Mouse (Mus musculus) embryonic facial prominence, embryonic 10.5 days (tissue): ENCODE measurements around the gene 1500009L16Rik. TPM values are rescaled to one million over a fixed set of nuclear protein-coding genes. Genes with fewer than 3 reads are reported as not detected.
A peak's percentile ranks its signal among the peaks of the same experiment; 100 is the strongest.

Source experiments
- DNase-seq: peaks from one replicate; pipeline ENCODE4 v3.0.0-alpha.2; 2017; ENCODE audit warnings: low spot score
- H3K27ac ChIP-seq: fragments of 300-500 bp; sonication (generic); replicated peaks from 2 replicates; pipeline ENCODE4 v1.5.1; 2016; ENCODE audit warnings: mild to moderate bottlenecking
- H3K27me3 ChIP-seq: fragments of 300-500 bp; sonication (generic); replicated peaks from 2 replicates; pipeline ENCODE4 v1.6.1; 2016; ENCODE audit warnings: low read depth, mild to moderate bottlenecking; ENCODE audit not compliant: poor library complexity, severe bottlenecking
- H3K36me3 ChIP-seq: fragments of 300-500 bp; sonication (generic); replicated peaks from 2 replicates; pipeline ENCODE4 v1.6.1; 2016; ENCODE audit warnings: mild to moderate bottlenecking, moderate library complexity
- H3K4me1 ChIP-seq: fragments of 300-500 bp; sonication (generic); 2 replicates; pipeline ENCODE4 v1.6.1; 2016
- H3K4me3 ChIP-seq: fragments of 300-500 bp; sonication (generic); 2 replicates; pipeline ENCODE4 v1.5.1; 2016; ENCODE audit warnings: mild to moderate bottlenecking, moderate library complexity
- H3K9me3 ChIP-seq: fragments of 300-500 bp; sonication (generic); 2 replicates; pipeline ENCODE4 v1.6.1; 2016; ENCODE audit warnings: mild to moderate bottlenecking
- WGBS: fragments of 180-500 bp; shearing (Covaris S2); methylation state at CpG from one replicate; pipeline ENCODE4 v1.1.7; 2016; 5-methylcytosine and 5-hydroxymethylcytosine counted together
- polyA plus RNA-seq: library from polyadenylated mRNA; unstranded; fragments of >200 nt; fragmentation: Nextera tagmentation; extraction: Ambion mirVana; gene quantifications from 2 replicates; pipeline ENCODE4 v1.2.1, GENCODE M21; 2016

1500009L16Rik gene
- polyA plus RNA-seq, 1 experiment from 2014 or later, result 44.6 TPM

DNA sequence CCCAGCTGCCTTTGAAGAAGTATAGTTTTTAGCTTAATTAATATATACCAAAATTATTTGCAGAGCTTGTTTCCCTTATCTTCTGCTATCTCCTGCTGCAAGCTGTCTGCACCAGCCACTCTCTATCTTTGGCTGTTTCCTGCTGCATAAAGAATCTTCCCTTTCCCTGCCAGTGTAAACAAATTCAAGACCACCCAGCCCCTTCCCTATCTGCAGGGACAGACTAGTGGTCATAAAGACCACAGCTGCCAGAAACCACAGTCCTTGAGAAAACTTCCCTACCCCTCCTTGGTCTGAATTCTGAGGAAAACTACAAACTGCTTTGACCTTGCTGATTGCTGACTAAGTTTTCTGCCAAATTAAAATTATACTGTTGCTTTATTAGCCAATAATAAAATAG, 44.2 kb downstream of the 1500009L16Rik start:
- no peaks in the 10 kb centered on the region for H3K27me3 ChIP-seq
- H3K27ac ChIP-seq, result no peak overlapping the region
- peaks cover 18% of the 10 kb centered on the region for H3K36me3 ChIP-seq
- H3K9me3 ChIP-seq, result no peaks in the 10 kb centered on the region
- no peak for DNase-seq
- H3K4me1 ChIP-seq, result no peaks in the 10 kb centered on the region
- H3K4me3 ChIP-seq, result no peak overlapping the region

DNA sequence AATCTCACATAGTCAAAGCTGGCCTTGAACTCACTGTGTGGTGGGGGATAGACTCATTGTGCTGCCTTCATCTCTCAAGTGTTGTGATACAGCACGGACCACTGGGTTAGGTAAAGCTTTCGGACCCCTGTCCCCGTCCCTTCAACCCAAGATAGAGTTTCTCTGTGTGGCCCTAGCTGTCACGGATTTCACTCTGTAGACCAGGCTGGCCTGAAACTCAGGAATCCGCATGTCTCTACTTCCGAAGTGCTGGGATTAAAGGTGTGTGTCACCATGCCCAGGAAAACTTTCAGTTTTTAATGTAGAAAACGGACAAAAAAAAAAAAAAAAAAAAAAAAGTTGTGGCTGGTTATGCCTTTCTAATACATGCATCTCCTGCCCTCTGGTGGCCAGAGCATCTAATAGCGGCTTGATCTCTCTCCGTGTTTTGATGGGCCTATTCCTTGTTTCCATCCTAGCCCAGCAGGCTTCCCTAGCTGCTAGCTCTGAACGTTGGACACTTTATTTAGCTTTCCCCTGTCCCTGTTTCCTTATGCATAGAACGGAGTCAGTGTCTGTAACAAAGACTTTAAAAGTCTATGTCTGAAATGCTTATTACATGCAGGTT, 53.7 kb downstream of the 1500009L16Rik start:
- H3K27me3 ChIP-seq, result no peaks in the 10 kb centered on the region
- DNase-seq, result peak; percentile 70
- H3K9me3 ChIP-seq, result peaks cover 14% of the 10 kb centered on the region
- WGBS, result 48% methylated on average over 11 of the region's 11 CpGs
- H3K27ac ChIP-seq, result no peak overlapping the region
- H3K36me3 ChIP-seq, result no peaks in the 10 kb centered on the region
- no peaks in the 10 kb centered on the region for H3K4me1 ChIP-seq
- H3K4me3 ChIP-seq, result no peak overlapping the region

DNA sequence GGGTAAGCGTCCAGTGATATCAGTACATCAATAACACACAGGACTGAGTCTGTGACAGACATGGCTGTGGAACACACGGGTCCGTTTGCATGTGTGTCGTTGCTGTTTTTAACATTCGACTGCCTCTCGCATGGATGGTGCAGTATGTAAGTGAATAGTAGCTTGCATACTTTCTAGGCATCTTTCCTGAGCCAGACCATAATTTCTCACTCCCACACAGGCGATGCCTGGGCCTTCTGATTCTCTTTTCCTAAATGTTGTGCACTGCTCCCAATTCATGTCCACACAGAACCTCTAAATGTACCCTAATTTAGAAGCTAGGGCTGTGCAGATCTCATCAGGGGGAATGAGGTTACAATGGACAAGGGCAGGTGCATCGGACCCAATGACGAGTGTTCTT, 54.6 kb downstream of the 1500009L16Rik start:
- no peaks in the 10 kb centered on the region for H3K27me3 ChIP-seq
- 87% methylated on average over 9 of the region's 9 CpGs for WGBS
- H3K36me3 ChIP-seq, result no peaks in the 10 kb centered on the region
- H3K9me3 ChIP-seq, result peaks cover 14% of the 10 kb centered on the region
- no peaks in the 10 kb centered on the region for H3K4me1 ChIP-seq
- H3K4me3 ChIP-seq, result no peak overlapping the region
- no peak for DNase-seq
- no peak overlapping the region for H3K27ac ChIP-seq

DNA sequence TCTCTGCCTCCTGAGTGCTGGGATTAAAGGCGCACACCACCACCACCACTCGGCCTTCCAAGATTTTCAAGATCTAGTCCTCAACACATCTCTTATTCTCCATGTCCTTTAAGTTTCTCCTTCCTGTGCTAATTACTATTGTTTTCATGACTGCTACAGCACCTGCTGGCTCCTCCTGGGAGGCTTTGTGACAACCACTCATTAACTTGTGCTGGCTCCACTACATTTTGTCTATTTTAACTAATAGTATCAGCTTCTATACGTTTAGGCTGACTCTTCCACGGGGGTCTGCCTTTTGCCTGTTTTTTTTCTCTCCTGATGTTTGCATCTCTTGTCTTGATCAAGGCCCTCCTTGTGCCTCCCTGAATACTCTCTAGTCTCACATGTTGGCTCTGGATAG, 59.2 kb downstream of the 1500009L16Rik start:
- Histone ChIP-seq H3K4me3 (no peak overlapping the region), H3K27ac (no peak overlapping the region), H3K9me3 (peaks cover 14% of the 10 kb centered on the region), H3K36me3 (no peaks in the 10 kb centered on the region), H3K27me3 (no peaks in the 10 kb centered on the region), H3K4me1 (peaks cover 2% of the 10 kb centered on the region; the same call in 1 of the 2 replicates)
- 91% methylated on average over 4 of the region's 4 CpGs for WGBS
- no peak for DNase-seq

DNA sequence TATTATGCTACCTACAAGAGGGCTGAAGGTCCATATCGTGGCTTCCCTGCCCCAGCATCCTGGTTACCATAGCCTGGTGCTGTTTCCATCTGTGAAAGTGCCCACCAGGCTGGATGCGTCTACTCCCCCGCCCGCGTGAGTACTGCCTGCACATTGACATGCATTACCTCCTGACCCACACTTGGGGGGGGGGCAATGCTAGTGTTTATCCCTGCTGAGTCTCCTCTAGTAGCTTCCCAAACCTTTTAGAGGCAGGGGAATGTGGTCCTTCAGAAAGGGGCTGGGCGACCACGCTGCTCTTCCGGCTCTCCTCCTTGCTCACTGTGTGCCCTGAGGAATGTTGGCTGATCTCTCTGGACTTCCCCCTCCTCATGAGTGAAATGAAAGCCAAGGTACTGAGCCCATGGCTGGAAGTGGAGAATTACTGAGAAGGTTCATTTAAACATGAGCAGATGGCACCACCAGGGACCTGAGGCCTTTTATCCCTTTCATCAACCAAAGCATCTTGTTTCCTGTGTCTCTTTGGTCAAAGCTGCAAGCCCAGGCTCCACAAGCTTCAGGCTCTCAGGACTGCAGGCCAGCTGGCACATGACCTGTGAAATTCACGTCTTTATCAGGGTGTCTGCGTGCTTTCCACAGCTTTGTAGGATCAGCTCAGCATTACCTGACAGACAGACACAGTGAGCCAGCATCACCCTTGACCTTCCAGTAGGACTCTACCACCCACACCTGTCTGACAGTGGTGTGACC, 59.9 kb downstream of the 1500009L16Rik start:
- H3K4me3 ChIP-seq, result no peak overlapping the region
- H3K9me3 ChIP-seq, result peaks cover 14% of the 10 kb centered on the region
- 91% methylated on average over 10 of the region's 10 CpGs for WGBS
- no peaks in the 10 kb centered on the region for H3K36me3 ChIP-seq
- no peaks in the 10 kb centered on the region for H3K27me3 ChIP-seq
- peaks cover 2% of the 10 kb centered on the region; the same call in 1 of the 2 replicates for H3K4me1 ChIP-seq
- DNase-seq, result no peak
- H3K27ac ChIP-seq, result no peak overlapping the region

DNA sequence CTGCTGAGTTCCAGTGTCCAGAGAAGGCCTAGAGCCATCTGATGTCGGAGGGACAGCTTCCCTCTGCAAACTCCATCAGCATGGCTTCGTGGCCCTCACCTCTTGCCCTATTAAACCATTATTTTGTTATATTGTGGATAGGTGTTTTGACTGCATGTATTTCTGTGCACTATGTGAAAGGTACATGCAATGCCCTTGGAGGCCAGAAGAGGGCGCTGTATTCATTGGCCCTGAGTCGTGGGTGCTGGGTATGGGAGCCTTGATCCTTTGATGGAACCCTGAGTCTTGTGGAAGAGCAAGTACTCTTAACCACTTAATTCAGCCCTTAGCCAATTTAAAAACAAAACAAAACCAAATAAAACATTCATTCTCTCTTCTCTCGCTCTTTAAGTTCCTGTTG, 62.3 kb downstream of the 1500009L16Rik start:
- H3K27ac ChIP-seq, result no peak overlapping the region
- H3K4me1 ChIP-seq, result peaks cover 2% of the 10 kb centered on the region; the same call in 1 of the 2 replicates
- H3K4me3 ChIP-seq, result no peak overlapping the region
- 37% methylated on average over 5 of the region's 5 CpGs for WGBS
- H3K9me3 ChIP-seq, result no peaks in the 10 kb centered on the region
- H3K36me3 ChIP-seq, result no peaks in the 10 kb centered on the region
- H3K27me3 ChIP-seq, result no peaks in the 10 kb centered on the region
- peak; percentile 51 for DNase-seq

DNA sequence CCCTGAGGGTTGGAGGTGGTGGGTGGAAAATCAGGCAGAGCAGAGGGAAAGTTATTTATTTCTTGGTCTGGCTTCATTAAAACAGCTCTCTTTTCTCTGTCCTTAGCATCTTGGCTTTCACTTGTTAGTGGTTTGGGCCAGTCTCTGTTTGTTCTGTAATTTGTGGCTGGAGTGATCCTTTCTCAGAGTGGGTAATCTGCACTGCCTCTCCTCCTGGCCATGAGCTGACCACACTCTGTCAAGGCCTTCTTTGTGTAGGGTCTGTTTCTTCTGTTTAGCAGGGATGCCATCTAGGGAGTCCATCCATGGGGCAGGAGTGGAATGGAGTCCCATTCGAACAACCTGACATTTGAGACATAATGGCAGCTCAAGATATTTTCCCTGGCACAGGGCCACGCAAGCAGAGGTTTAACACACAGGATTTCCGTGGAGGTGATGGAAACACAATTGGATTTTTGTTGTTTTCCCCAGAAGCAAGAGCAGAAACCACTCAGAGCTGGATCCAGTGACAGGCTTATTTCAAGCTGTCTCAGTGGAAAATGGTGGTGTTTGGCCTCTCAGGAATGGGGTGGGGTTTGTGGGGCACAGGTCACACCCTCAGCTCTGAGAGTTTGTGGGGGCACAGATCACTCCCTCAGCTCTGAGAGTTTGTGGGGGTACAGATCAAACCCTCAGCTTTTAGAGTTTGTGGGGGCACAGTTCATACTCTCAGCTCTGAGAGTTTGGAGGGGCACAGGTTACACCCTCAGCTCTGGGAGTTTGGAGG, 63.1 kb downstream of the 1500009L16Rik start:
- H3K27ac ChIP-seq, result no peak overlapping the region; the same call in 1 of the 2 replicates
- H3K27me3 ChIP-seq, result no peaks in the 10 kb centered on the region
- H3K9me3 ChIP-seq, result no peaks in the 10 kb centered on the region
- no peaks in the 10 kb centered on the region for H3K36me3 ChIP-seq
- no peak for DNase-seq
- WGBS, result 71% methylated on average over 3 of the region's 3 CpGs
- H3K4me3 ChIP-seq, result no peak overlapping the region
- H3K4me1 ChIP-seq, result peaks cover 2% of the 10 kb centered on the region; the same call in 1 of the 2 replicates

DNA sequence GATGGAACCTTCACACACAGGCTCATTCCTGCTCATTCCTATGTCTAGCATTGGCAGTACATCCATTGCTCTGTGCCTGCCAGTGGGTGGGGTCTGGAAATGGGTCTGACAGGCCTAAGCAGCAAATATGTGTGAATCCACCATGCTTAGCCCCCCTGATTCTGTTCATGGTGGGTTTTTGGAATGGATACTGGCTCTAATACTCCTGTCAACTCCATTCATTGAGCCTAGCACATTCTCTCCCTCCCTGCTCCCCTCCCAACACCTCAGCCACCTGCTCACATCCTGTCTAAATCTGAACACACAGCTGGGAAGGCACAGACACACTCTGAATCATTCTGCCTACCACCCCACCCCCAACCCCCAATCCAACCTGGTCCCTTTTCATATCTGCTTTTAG, 72.4 kb downstream of the 1500009L16Rik start:
- no peaks in the 10 kb centered on the region for H3K27me3 ChIP-seq
- no peaks in the 10 kb centered on the region for H3K4me1 ChIP-seq
- no peak overlapping the region for H3K27ac ChIP-seq
- H3K4me3 ChIP-seq, result no peak overlapping the region
- no peaks in the 10 kb centered on the region for H3K36me3 ChIP-seq
- no peak for DNase-seq
- no peaks in the 10 kb centered on the region for H3K9me3 ChIP-seq

DNA sequence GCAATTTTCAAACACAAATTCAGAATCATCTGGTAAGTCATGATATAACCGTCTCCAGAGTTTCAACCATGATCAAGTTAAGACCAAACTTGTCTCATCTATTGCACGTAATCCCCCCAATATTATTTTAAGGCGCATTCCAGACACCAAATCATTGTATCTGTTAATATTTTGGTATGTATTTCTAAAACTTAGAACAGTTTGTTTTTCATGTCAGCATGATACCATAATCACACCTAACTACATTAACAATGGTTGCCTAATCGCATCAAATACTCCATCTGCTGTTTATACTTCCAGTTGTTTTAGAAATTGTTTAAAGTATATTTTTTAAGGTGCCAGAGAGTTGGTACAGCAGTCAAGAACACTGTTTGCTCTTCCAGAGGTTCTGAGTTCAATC, 72.8 kb downstream of the 1500009L16Rik start:
- H3K4me3 ChIP-seq, result no peak overlapping the region
- 92% methylated on average over 4 of the region's 4 CpGs for WGBS
- no peak for DNase-seq
- no peaks in the 10 kb centered on the region for H3K36me3 ChIP-seq
- no peaks in the 10 kb centered on the region for H3K27me3 ChIP-seq
- H3K9me3 ChIP-seq, result no peaks in the 10 kb centered on the region
- H3K4me1 ChIP-seq, result no peaks in the 10 kb centered on the region
- no peak overlapping the region for H3K27ac ChIP-seq

DNA sequence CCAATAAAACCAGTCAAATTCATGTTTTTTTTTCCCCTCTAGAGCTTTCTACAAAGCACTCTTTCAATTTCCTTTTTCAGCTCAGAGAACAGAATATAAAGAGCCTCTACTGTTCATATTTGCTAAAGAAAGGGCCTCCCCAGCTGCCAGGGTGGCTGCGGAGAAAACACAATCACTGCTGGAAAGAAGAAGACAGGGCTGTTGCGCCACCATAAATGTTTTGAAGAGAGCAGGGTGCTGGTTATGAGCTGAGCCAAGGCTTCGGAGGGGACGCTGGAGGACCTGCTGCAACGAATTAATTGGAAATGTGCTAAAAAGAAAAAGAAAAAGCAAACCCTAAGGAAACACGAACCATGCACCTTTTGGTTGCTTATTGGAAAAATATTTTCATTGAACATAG, 81.4 kb downstream of the 1500009L16Rik start:
- H3K9me3 ChIP-seq, result no peaks in the 10 kb centered on the region
- no peak overlapping the region for H3K4me3 ChIP-seq
- no peak overlapping the region for H3K27ac ChIP-seq
- DNase-seq, result no peak
- H3K4me1 ChIP-seq, result peaks cover 24% of the 10 kb centered on the region
- no peaks in the 10 kb centered on the region for H3K36me3 ChIP-seq
- WGBS, result 84% methylated on average over 6 of the region's 6 CpGs
- no peaks in the 10 kb centered on the region for H3K27me3 ChIP-seq

DNA sequence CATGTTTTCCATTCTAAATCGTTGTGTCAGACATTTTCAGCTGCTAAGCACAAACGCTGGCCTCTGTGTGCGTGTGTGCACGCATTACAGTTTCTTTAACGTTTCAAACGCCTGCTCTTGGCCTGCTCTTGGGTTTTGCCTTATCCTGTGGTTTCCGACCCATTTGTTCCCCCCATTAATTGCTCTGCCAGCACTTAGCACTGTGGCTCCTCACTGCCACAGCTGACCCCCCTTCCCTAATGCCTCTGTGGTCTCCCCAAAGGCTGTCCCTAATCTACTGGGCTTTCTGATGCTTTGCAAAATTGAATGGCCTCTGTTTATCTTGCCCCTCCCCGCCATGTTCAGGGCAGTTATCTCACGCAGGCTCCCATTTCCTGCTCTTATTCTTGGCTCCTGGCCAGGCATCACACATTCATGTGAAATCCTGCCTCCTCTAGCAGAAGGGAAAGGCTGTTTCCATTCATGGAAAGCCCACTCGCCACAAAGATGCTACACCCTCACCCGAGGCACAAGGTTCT, 82.6 kb downstream of the 1500009L16Rik start:
- 35% methylated on average over 11 of the region's 11 CpGs for WGBS
- Histone ChIP-seq H3K27me3 (no peaks in the 10 kb centered on the region), H3K36me3 (no peaks in the 10 kb centered on the region), H3K9me3 (no peaks in the 10 kb centered on the region), H3K4me1 (peaks cover 24% of the 10 kb centered on the region), H3K27ac (peak overlapping the region; percentile 68), H3K4me3 (peak overlapping the region; percentile 21; the same call in 1 of the 2 replicates)
- DNase-seq, result peak; percentile 72

DNA sequence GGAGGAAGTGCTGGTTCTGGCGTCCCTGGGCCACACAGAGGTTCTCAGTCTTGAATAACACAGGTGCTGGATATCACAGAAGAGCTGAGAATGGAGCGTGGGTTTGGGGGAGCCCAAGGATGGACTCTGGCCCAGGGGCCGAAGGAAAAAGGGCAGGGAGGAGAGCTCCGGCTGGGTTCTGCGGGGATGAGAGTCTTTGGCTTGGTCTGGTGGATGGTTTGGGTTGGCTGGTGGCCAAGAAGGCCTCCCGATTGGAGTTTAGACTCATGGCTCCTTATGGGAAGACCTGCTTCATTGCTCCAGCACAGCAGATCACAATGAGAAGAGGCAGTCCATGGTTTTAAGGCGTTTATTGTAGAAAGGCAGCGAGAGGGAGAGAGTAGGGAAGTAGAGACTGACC, 84.6 kb downstream of the 1500009L16Rik start:
- no peak overlapping the region for H3K4me3 ChIP-seq
- H3K4me1 ChIP-seq, result peaks cover 24% of the 10 kb centered on the region
- no peaks in the 10 kb centered on the region for H3K9me3 ChIP-seq
- no peaks in the 10 kb centered on the region for H3K27me3 ChIP-seq
- 87% methylated on average over 8 of the region's 8 CpGs for WGBS
- 0 out of 2 replicates have a peak overlapping the region, but pooled peaks have one; percentile 10 for H3K27ac ChIP-seq
- no peaks in the 10 kb centered on the region for H3K36me3 ChIP-seq
- DNase-seq, result no peak
